8 mouse cellular contexts compared by ENCODE assay signal in genomic region chr2:131939404-131940111, GRCm38 (mm10). TPM values are rescaled to one million over a fixed set of nuclear protein-coding genes. Genes with fewer than 3 reads are reported as not detected.
DNase-seq lines count a peak whose midpoint lies in the region; ATAC-seq and TF ChIP-seq lines count a peak whose summit lies in the region.

No protein-coding gene starts in this region.

- no peak overlapping the region for H3K4me3 ChIP-seq in forebrain, embryonic 13.5 days
- H3K4me3 ChIP-seq in kidney, adult 2 months (ENCODE audit: insufficient read depth, low read depth, low read length), result no peak overlapping the region
- no peak overlapping the region for H3K4me3 ChIP-seq in liver, adult 2 months (ENCODE audit: insufficient read depth, low read depth, low read length)

- peaks cover 20% of the 10 kb centered on the region for H3K36me3 ChIP-seq in forebrain, embryonic 13.5 days (ENCODE audit: poor library complexity, severe bottlenecking)
- no peaks in the 10 kb centered on the region for H3K36me3 ChIP-seq in kidney, adult 2 months (ENCODE audit: control insufficient read depth, insufficient read depth, low read length)
- no peaks in the 10 kb centered on the region for H3K36me3 ChIP-seq in liver, adult 2 months (ENCODE audit: control insufficient read depth, insufficient read depth, low read length)

- peak; percentile 68 for ATAC-seq in forebrain, embryonic 13.5 days
- peak; percentile 40; the same call in 1 of the 2 replicates for ATAC-seq in monocyte, adult 5-6 weeks (replicated peaks; ENCODE audit: insufficient number of reproducible peaks, low FRiP score, low TSS enrichment, poor library complexity, severe bottlenecking)

- DNase-seq in ovary, postnatal 36 days (ENCODE audit: low spot score), result peak; percentile 44
- DNase-seq in ovary, postnatal 14 days (ENCODE audit: low spot score), result no peak
- DNase-seq in c-Kit-positive CD71-negative TER-119-negative erythroid progenitor cells, embryonic 14.5 days (ENCODE audit: low read depth), result peak; percentile 44
- DNase-seq in kidney, adult 2 months, result peak; percentile 54
- peak; percentile 46 for DNase-seq in liver, adult 2 months (ENCODE audit: extremely low read depth, low read depth, low spot score)
- peak; percentile 73 for DNase-seq in testis, postnatal 10 days (ENCODE audit: low spot score)

- no peaks in the 10 kb centered on the region for H3K27me3 ChIP-seq in forebrain, embryonic 13.5 days
- no peaks in the 10 kb centered on the region for H3K27me3 ChIP-seq in kidney, adult 2 months (replicated peaks; ENCODE audit: control insufficient read depth, insufficient read depth, low read length)
- no peaks in the 10 kb centered on the region for H3K27me3 ChIP-seq in liver, adult 2 months (ENCODE audit: control insufficient read depth, insufficient read depth, low read length)

- no peaks in the 10 kb centered on the region for H3K79me2 ChIP-seq in liver, adult 2 months (ENCODE audit: control insufficient read depth, insufficient read depth, low read length)

- no peak for TF ChIP-seq POLR2A in kidney, adult 2 months (IDR thresholded peaks at IDR 0.05; ENCODE audit: low read depth, low read length)
- no peak for TF ChIP-seq POLR2A in liver, adult 2 months (IDR thresholded peaks at IDR 0.05; ENCODE audit: extremely low read depth, insufficient read depth, low read length)

- H3K27ac ChIP-seq in forebrain, embryonic 13.5 days, result no peak overlapping the region
- H3K27ac ChIP-seq in kidney, adult 2 months (ENCODE audit: insufficient read depth, low read depth, low read length), result no peak overlapping the region
- H3K27ac ChIP-seq in liver, adult 2 months (replicated peaks; ENCODE audit: insufficient read depth, low read depth, low read length), result no peak overlapping the region

- no peak overlapping the region for H3K9ac ChIP-seq in forebrain, embryonic 13.5 days
- H3K9ac ChIP-seq in liver, adult 2 months (ENCODE audit: low read depth, low read length), result no peak overlapping the region

- peak; percentile 83 for TF ChIP-seq CTCF in kidney, adult 2 months (conservative IDR thresholded peaks at IDR 0.05; ENCODE audit: insufficient read depth, insufficient read length, low read depth, low read length)
- peak; percentile 83 for TF ChIP-seq CTCF in liver, adult 2 months (IDR thresholded peaks at IDR 0.05; ENCODE audit: low read depth, low read length)

- no peak overlapping the region for H3K4me2 ChIP-seq in forebrain, embryonic 13.5 days

- 41% methylated on average over 8 of the region's 8 CpGs for WGBS in forebrain, embryonic 13.5 days
- WGBS in kidney, adult 2 months, result 39% methylated on average over 8 of the region's 8 CpGs
- 36% methylated on average over 8 of the region's 8 CpGs for whole genome bisulfite sequencing in liver, adult 2 months

- no peaks in the 10 kb centered on the region for H3K9me3 ChIP-seq in forebrain, embryonic 13.5 days (replicated peaks)

- no peaks in the 10 kb centered on the region for H3K4me1 ChIP-seq in forebrain, embryonic 13.5 days
- no peaks in the 10 kb centered on the region for H3K4me1 ChIP-seq in kidney, adult 2 months (ENCODE audit: control insufficient read depth, insufficient read depth, low read length)
- H3K4me1 ChIP-seq in liver, adult 2 months (ENCODE audit: control insufficient read depth, insufficient read depth, low read length), result no peaks in the 10 kb centered on the region

RNA-seq across cellular contexts. Expression of gene Prnd, which starts 11.1 kb away (rescaled TPM):
- 7.3 and 7.7 TPM in 2 replicates for polyA plus RNA-seq in forebrain, embryonic 13.5 days (2015; fragmentation: Nextera tagmentation; extraction: Ambion mirVana)
- 0.92 and 1.0 TPM in 2 replicates for polyA plus RNA-seq in kidney, adult 2 months (2012; rRNA removed)
- total RNA-seq in liver, adult 2 months (2014; rRNA removed), result 0.07 TPM in 1 of 2 replicates, not detected in the other
- not detected in 2 replicates for polyA plus RNA-seq in liver, adult 2 months (2012; rRNA removed)
- not detected in 3 replicates for total RNA-seq in monocyte, adult 5-6 weeks (2017)

RNA-seq across cellular contexts. Expression of gene Prn, which starts 29.8 kb away (rescaled TPM):
- not detected in 2 replicates for polyA plus RNA-seq in forebrain, embryonic 13.5 days (2015; fragmentation: Nextera tagmentation; extraction: Ambion mirVana)
- polyA plus RNA-seq in kidney, adult 2 months (2012; rRNA removed), result not detected in 2 replicates
- total RNA-seq in liver, adult 2 months (2014; rRNA removed), result not detected in 2 replicates
- not detected in 2 replicates for polyA plus RNA-seq in liver, adult 2 months (2012; rRNA removed)
- not detected in 3 replicates for total RNA-seq in monocyte, adult 5-6 weeks (2017)

RNA-seq across cellular contexts. Expression of gene Prnp, which starts 29.8 kb away (rescaled TPM):
- polyA plus RNA-seq in forebrain, embryonic 13.5 days (2015; fragmentation: Nextera tagmentation; extraction: Ambion mirVana), result 103 and 110 TPM in 2 replicates
- polyA plus RNA-seq in kidney, adult 2 months (2012; rRNA removed), result 144 and 146 TPM in 2 replicates
- total RNA-seq in liver, adult 2 months (2014; rRNA removed), result 24.7 and 31.5 TPM in 2 replicates
- 20.4 and 22.0 TPM in 2 replicates for polyA plus RNA-seq in liver, adult 2 months (2012; rRNA removed)
- 0.49 to 2.3 TPM (median 1.6 TPM) in 3 replicates for total RNA-seq in monocyte, adult 5-6 weeks (2017)
